Mouse (Mus musculus) lung, postnatal 10 days (tissue): ENCODE measurements at regions not wholly inside any gene's neighbourhood (a gene's known extent, or its start where the extent isn't known, plus 50 kb on each side); places are given as distances from the start of the nearest gene placed in this dataset.
A peak's percentile ranks its signal among the peaks of the same experiment; 100 is the strongest.
"Not testable (repeated sequence)": the region's sequence is repeated elsewhere in the genome, so short reads cannot be mapped to it uniquely, and the experiment has no call there.

Source experiments
- DNase-seq: peaks from one replicate; pipeline ENCODE4 v3.0.0; 2021

GRCm38 (mm10) chr1:145139267-145139651 lies 364.0 kb upstream of the Rgs18 start:
- no peak for DNase-seq

- peak; percentile 61 for DNase-seq
Measured at GRCm38 (mm10) chr1:145138452-145139266, 363.4 kb upstream of the Rgs18 start.

GRCm38 (mm10) chr1:145131020-145131419 lies 355.8 kb upstream of the Rgs18 start:
- no peak for DNase-seq

- DNase-seq: no peak
Measured at GRCm38 (mm10) chr1:145113171-145113570, 337.9 kb upstream of the Rgs18 start.

GRCm38 (mm10) chr1:145106771-145107170 lies 331.5 kb upstream of the Rgs18 start:
- DNase-seq: not testable (repeated sequence)

GRCm38 (mm10) chr1:145065255-145065854 lies 290.1 kb upstream of the Rgs18 start:
- DNase-seq: no peak

GRCm38 (mm10) chr1:145064384-145064783 lies 289.1 kb upstream of the Rgs18 start:
- DNase-seq: no peak

- no peak for DNase-seq
Measured at GRCm38 (mm10) chr1:145015623-145016022, 240.4 kb upstream of the Rgs18 start.

GRCm38 (mm10) chr1:145010833-145011232 lies 235.6 kb upstream of the Rgs18 start:
- DNase-seq: no peak

GRCm38 (mm10) chr1:144978167-144978566 lies 202.9 kb upstream of the Rgs18 start:
- no peak for DNase-seq

- no peak for DNase-seq
Measured at GRCm38 (mm10) chr1:144965736-144966135, 190.5 kb upstream of the Rgs18 start.

- DNase-seq: no peak
Measured at GRCm38 (mm10) chr1:144939006-144939405, 163.8 kb upstream of the Rgs18 start.

GRCm38 (mm10) chr1:144926136-144926535 lies 150.9 kb upstream of the Rgs18 start:
- no peak for DNase-seq

- DNase-seq: no peak
Measured at GRCm38 (mm10) chr1:144916568-144916967, 141.3 kb upstream of the Rgs18 start.

- peak; percentile 39 for DNase-seq
Measured at GRCm38 (mm10) chr1:144902987-144903386, 127.8 kb upstream of the Rgs18 start.

GRCm38 (mm10) chr1:144883633-144884032 lies 108.4 kb upstream of the Rgs18 start:
- DNase-seq: no peak

GRCm38 (mm10) chr1:144862133-144862532 lies 86.9 kb upstream of the Rgs18 start:
- DNase-seq: no peak
